Mouse (Mus musculus) lung, postnatal 0 days (tissue): ENCODE results near the gene Dock2.

Source experiments
- CTCF ChIP-seq: IDR thresholded peaks from 2 replicates; pipeline ENCODE4 v1.5.1; 2016; ENCODE audit warnings: antibody characterized with exemption, mild to moderate bottlenecking
- EP300 ChIP-seq: IDR thresholded peaks from 2 replicates; pipeline ENCODE4 v1.6.1; 2016; ENCODE audit warnings: antibody characterized with exemption, mild to moderate bottlenecking, control low read depth

DNA sequence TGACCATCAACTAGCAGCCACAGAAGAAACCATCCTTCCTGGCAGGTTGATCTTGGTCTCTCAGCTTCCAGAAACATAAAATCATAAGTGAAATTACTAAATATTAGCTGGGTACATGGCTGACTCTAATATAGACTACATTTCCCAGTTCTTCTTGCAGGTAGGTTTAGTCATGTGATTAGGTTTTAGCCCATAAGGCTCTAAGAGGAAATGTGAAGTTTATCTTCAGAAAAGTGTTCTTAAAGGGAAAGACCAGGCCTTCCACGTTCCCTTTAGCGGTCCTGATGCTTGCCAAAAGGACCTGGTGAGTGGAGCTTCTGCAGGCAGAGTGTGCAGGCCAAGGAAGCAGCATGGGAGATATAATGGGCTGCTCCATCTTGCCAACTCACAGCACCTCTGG is 2.9 kb downstream of the Dock2 start:
- no peak for TF ChIP-seq CTCF
- TF ChIP-seq EP300, result no peak
